In genomic region chr9:89964091-89964490, GRCm38 (mm10) we compare ENCODE assay signal across 20 mouse cellular contexts. TPM values are rescaled to one million over a fixed set of nuclear protein-coding genes. Genes with fewer than 3 reads are reported as not detected.
"Had no signal": no experiment of that assay in that cellular context is flagged by ENCODE, and none has a peak within 500 bp of the region (broad histone marks: within the 10 kb centered on the region; RNA-seq: fewer than 3 reads in every experiment).

No protein-coding gene starts in this region.

- DNase-seq: cerebellum, adult 8-10 months; cerebellum, adult 9-10 months; cerebellum, adult 9-11 months; cerebellum, postnatal 14 days; cerebellum, postnatal 25 days; cerebellum, postnatal 36 days; embryo, embryonic 11 days; forebrain, postnatal 0 days; gastrocnemius, adult 2 months; gastrocnemius, postnatal 10 days; gastrocnemius, postnatal 14 days; gastrocnemius, postnatal 25 days; heart, adult 2 months had no signal

RNA-seq across cellular contexts. Expression of gene Rasgrf1, which starts 54.4 kb away (rescaled TPM):
- total RNA-seq: common myeloid progenitor, adult 5-6 weeks; gastrocnemius, adult 2 months; gastrocnemius, postnatal 25 days; gastrocnemius, postnatal 36 days; granulocyte monocyte progenitor cell, adult 5-6 weeks; heart, adult 2 months had no signal
- polyA plus RNA-seq: embryonic facial prominence, embryonic 11.5 days; erythroblast, embryonic 14.5 days; forebrain, embryonic 10.5 days; forebrain, embryonic 11.5 days; heart, adult 2 months had no signal
